Mouse (Mus musculus) liver, embryonic 14.5 days (tissue): Measurements from ENCODE around the gene Trnau1ap. TPM values are rescaled to one million over a fixed set of nuclear protein-coding genes. Genes with fewer than 3 reads are reported as not detected.
"Not testable (repeated sequence)": the region's sequence is repeated elsewhere in the genome, so short reads cannot be mapped to it uniquely, and the experiment has no call there.

ENCODE experiments used
- ATAC-seq: fragments of 200-750 bp; cut with Nextera tagmentation; 2 replicates; pipeline ENCODE4 v1.8.0; 2017; ENCODE audit warnings: moderate number of reproducible peaks, mild to moderate bottlenecking, moderate library complexity; ENCODE audit not compliant: insufficient read depth
- DNase-seq, 3 experiments: peaks; one replicate each; pipeline ENCODE4 v3.0.0-alpha.2; 2012 to 2013; ENCODE audit warnings: low read depth in 3 of 3, low spot score in 3 of 3
- H3K27ac ChIP-seq: fragments of 300-500 bp; sonication (generic); 2 replicates; pipeline ENCODE4 v1.5.1; 2014; ENCODE audit warnings: moderate library complexity, mild to moderate bottlenecking, control low read depth, inconsistent platforms
- H3K27me3 ChIP-seq: fragments of 300-500 bp; sonication (generic); 2 replicates; pipeline ENCODE4 v1.6.1; 2014; ENCODE audit warnings: mild to moderate bottlenecking, low read length, moderate library complexity; ENCODE audit not compliant: control insufficient read depth, insufficient read depth
- H3K36me3 ChIP-seq: fragments of 300-500 bp; sonication (generic); replicated peaks from 2 replicates; pipeline ENCODE4 v1.6.1; 2014; ENCODE audit warnings: low read depth; ENCODE audit not compliant: control insufficient read depth, insufficient read depth
- H3K4me1 ChIP-seq, 2 experiments: fragments of 200-500 bp in 1 of 2; fragments of 300-500 bp in 1 of 2; sonication (generic) in 1 of 2; replicated peaks; 2 replicates each; pipeline ENCODE4 v1.6.1; 2012 to 2014; ENCODE audit warnings: antibody characterized with exemption in 1 of 2, inconsistent platforms in 1 of 2, low read length in 1 of 2; ENCODE audit not compliant: control insufficient read depth in 2 of 2, insufficient read depth in 2 of 2
- H3K4me2 ChIP-seq: fragments of 300-500 bp; sonication (generic); 2 replicates; pipeline ENCODE4 v1.6.1; 2014; ENCODE audit warnings: low read depth, mild to moderate bottlenecking, control low read depth, moderate library complexity
- H3K4me3 ChIP-seq, 2 experiments: fragments of 200-500 bp in 1 of 2; fragments of 300-500 bp in 1 of 2; sonication (generic) in 1 of 2; 2 replicates each; pipeline ENCODE4 v1.5.1; 2012 to 2014; ENCODE audit warnings: low read depth in 2 of 2, low read length in 2 of 2, mild to moderate bottlenecking in 2 of 2, control low read depth in 1 of 2, inconsistent platforms in 1 of 2, moderate library complexity in 1 of 2; ENCODE audit not compliant: insufficient read depth in 1 of 2
- H3K9ac ChIP-seq: fragments of 300-500 bp; sonication (generic); replicated peaks from 2 replicates; pipeline ENCODE4 v1.6.1; 2014; ENCODE audit warnings: mild to moderate bottlenecking, control low read depth, moderate library complexity
- H3K9me3 ChIP-seq: fragments of 300-500 bp; sonication (generic); 2 replicates; pipeline ENCODE4 v1.6.1; 2016; ENCODE audit warnings: low read length, mixed read lengths; ENCODE audit not compliant: control insufficient read depth
- CTCF ChIP-seq: IDR thresholded peaks from 2 replicates; pipeline ENCODE4 v1.5.1; 2016; ENCODE audit warnings: antibody characterized with exemption, low read depth, control low read depth
- EP300 ChIP-seq: IDR thresholded peaks from 2 replicates; pipeline ENCODE4 v1.6.1; 2016; ENCODE audit warnings: antibody characterized with exemption, low read depth
- WGBS: fragments of 180-500 bp; shearing (Covaris S2); extraction: QIAGEN DNeasy Blood & Tissue Kit; methylation state at CpG from one replicate; pipeline ENCODE4 v1.1.7; 2014; ENCODE audit not compliant: insufficient replicate concordance; 5-methylcytosine and 5-hydroxymethylcytosine counted together
- polyA plus RNA-seq, 2 experiments: library from polyadenylated mRNA; depleted of rRNA in 1 of 2; stranded (reverse) in 1 of 2; unstranded in 1 of 2; fragments of >200 nt; fragmentation: Nextera tagmentation in 1 of 2; extraction: Ambion mirVana in 1 of 2; gene quantifications; 2 replicates each; pipeline versions ENCODE4 v1.2.1 to v1.2.3; 2012 to 2014

The Trnau1ap gene
- polyA plus RNA-seq, 2 experiments, result 8.8 to 36.6 TPM

- under 1% methylated on average over 41 of the region's 41 CpGs for WGBS
- Histone ChIP-seq H3K4me3 (peak overlapping the region; percentile 79 to 86), H3K4me1 (peaks cover 3 to 22% of the 10 kb centered on the region in 2 experiments; a peak in 3 of 4 replicates), H3K36me3 (peaks cover 20% of the 10 kb centered on the region), H3K9ac (peak overlapping the region; percentile 88), H3K4me2 (peak overlapping the region; percentile 72), H3K27me3 (no peaks in the 10 kb centered on the region), H3K27ac (peak overlapping the region; percentile 75), H3K9me3 (no peaks in the 10 kb centered on the region)
- DNase-seq, result peak; percentile 80 to 86 (median 81)
- peak; percentile 83 for ATAC-seq
- TF ChIP-seq EP300, result peak; percentile 44
- 0 out of 2 replicates have a peak, but pooled peaks have one; percentile 21 for TF ChIP-seq CTCF
These were observed 20.8 kb downstream of the Trnau1ap start for GRCm38 (mm10) chr4:132308437-132309139.

GRCm38 (mm10) chr4:132306004-132306403 is 23.3 kb downstream of the Trnau1ap start:
- Histone ChIP-seq H3K27ac (no peak overlapping the region), H3K27me3 (no peaks in the 10 kb centered on the region), H3K36me3 (peaks cover 18% of the 10 kb centered on the region), H3K4me3 (no peak overlapping the region), H3K9ac (no peak overlapping the region), H3K4me2 (no peak overlapping the region), H3K9me3 (no peaks in the 10 kb centered on the region), H3K4me1 (peaks cover 6 to 27% of the 10 kb centered on the region in 2 experiments; a peak in 3 of 4 replicates)
- WGBS, result 54% methylated on average over 6 of the region's 6 CpGs
- ATAC-seq, result no peak
- DNase-seq, result no peak
- TF ChIP-seq EP300 (no peak), CTCF (no peak)

- Histone ChIP-seq H3K4me2 (no peak overlapping the region), H3K36me3 (peaks cover 11% of the 10 kb centered on the region), H3K27ac (no peak overlapping the region), H3K9ac (no peak overlapping the region), H3K4me1 (peaks cover 6 to 24% of the 10 kb centered on the region in 2 experiments; a peak in 3 of 4 replicates), H3K4me3 (no peak overlapping the region), H3K9me3 (no peaks in the 10 kb centered on the region), H3K27me3 (no peaks in the 10 kb centered on the region)
- no peak for ATAC-seq
- DNase-seq, result no peak
- TF ChIP-seq EP300, result no peak
- 19% methylated on average over 8 of the region's 8 CpGs for WGBS
These were observed 24.1 kb downstream of the Trnau1ap start for GRCm38 (mm10) chr4:132305276-132305675.

- H3K27me3 ChIP-seq, H3K9me3 ChIP-seq, ATAC-seq, H3K36me3 ChIP-seq, H3K27ac ChIP-seq, DNase-seq: not testable (repeated sequence)
- Histone ChIP-seq H3K4me1 (peaks cover 3 to 15% of the 10 kb centered on the region in 2 experiments; a peak in 3 of 4 replicates), H3K9ac (peak overlapping the region; percentile 65; the same call in 1 of the 2 replicates), H3K4me2 (peak overlapping the region; percentile 78), H3K4me3 (peak overlapping the region; percentile 55 to 64; a peak in 2 of 4 replicates)
- 38% methylated on average over 6 of the region's 6 CpGs for WGBS
These were observed 25.9 kb downstream of the Trnau1ap start for GRCm38 (mm10) chr4:132303484-132303883.

- no peak; the same call in 1 of the 2 replicates for TF ChIP-seq CTCF
- no peak for TF ChIP-seq EP300
- peak within 1 kb of the TSS; percentile 65 for H3K9ac ChIP-seq
- no peak within 1 kb of the TSS for H3K27ac ChIP-seq
- 1% methylated on average over 31 of the region's 31 CpGs for WGBS
- no peaks in the 10 kb centered on the region for H3K36me3 ChIP-seq
- peak within 1 kb of the TSS; percentile 55 to 64 for H3K4me3 ChIP-seq
- H3K27me3 ChIP-seq, result no peaks in the 10 kb centered on the region
- no peaks in the 10 kb centered on the region for H3K9me3 ChIP-seq
- peaks cover 3 to 15% of the 10 kb centered on the region in 2 experiments; a peak in 3 of 4 replicates for H3K4me1 ChIP-seq
- peak; percentile 34 to 44 (median 43) for DNase-seq
- peak; percentile 74 for ATAC-seq
- peak within 1 kb of the TSS; percentile 78 for H3K4me2 ChIP-seq
These were observed 26.3 kb downstream of the Trnau1ap start, which contains the start of gene Rab42 for GRCm38 (mm10) chr4:132302939-132303479. Gene Rab42, minus strand, starts transcription at chr4:132303385.
